Mouse (Mus musculus): ENCODE data around the gene Irf7. TPM values are rescaled to one million over a fixed set of nuclear protein-coding genes. Genes with fewer than 3 reads are reported as not detected.
A peak's percentile ranks its signal among the peaks of the same experiment; 100 is the strongest.

Irf7 gene
- total RNA-seq (2012; rRNA removed), result 0.58 and 0.67 TPM in 2 replicates

GRCm38 (mm10) chr7:141265739-141266561, at the start of gene Irf7:
Gene Irf7 (minus strand): TSS chr7:141266481.
- DNase-seq (ENCODE audit: low read depth, low spot score), result no peak
- in situ Hi-C loops (cut with MboI; ENCODE audit: low sequenced_read_pairs in 2 of 2, unreplicated experiment in 2 of 2), result no loop called here
- H3K9me3 ChIP-seq (ENCODE audit: control insufficient read depth, insufficient read depth, low read depth, low read length), result no peaks in the 10 kb centered on the region

GRCm38 (mm10) chr7:141315974-141316373, 49.7 kb upstream of the Irf7 start:
- TF ChIP-seq CHD2 (IDR thresholded peaks at IDR 0.05; ENCODE audit: low read depth, low read length) (no peak), HCFC1 (IDR thresholded peaks at IDR 0.05; ENCODE audit: borderline replicate concordance, insufficient read depth, low read length) (no peak), ZNF384 (IDR thresholded peaks at IDR 0.05; ENCODE audit: low read depth, low read length) (no peak), MAFK (IDR thresholded peaks at IDR 0.05; ENCODE audit: insufficient read depth, low read depth, low read length) (no peak), ZC3H11A (IDR thresholded peaks at IDR 0.05; ENCODE audit: borderline replicate concordance, low read depth, low read length) (no peak)
- Histone ChIP-seq H3K9ac (ENCODE audit: insufficient read depth, low read depth, low read length, poor library complexity, severe bottlenecking) (no peak overlapping the region), H3K9me3 (ENCODE audit: control insufficient read depth, insufficient read depth, low read depth, low read length) (no peaks in the 10 kb centered on the region), H3K36me3 (ENCODE audit: control insufficient read depth, insufficient read depth, low read length, poor library complexity, severe bottlenecking) (peaks cover 50% of the 10 kb centered on the region), H3K4me1 (ENCODE audit: control insufficient read depth in 2 of 2, insufficient read depth in 2 of 2, low read length in 2 of 2, poor library complexity in 1 of 2) (peaks cover 3% of the 10 kb centered on the region in 2 experiments; a peak in 2 of 4 replicates), H3K27ac (ENCODE audit: insufficient read depth, low read depth, low read length, poor library complexity, severe bottlenecking) (no peak overlapping the region), H3K4me3 (ENCODE audit: insufficient read depth in 1 of 2, low read depth in 1 of 2, low read length in 2 of 2, poor library complexity in 1 of 2, severe bottlenecking in 1 of 2) (no peak overlapping the region)
- in situ Hi-C loops (cut with MboI; ENCODE audit: low sequenced_read_pairs in 2 of 2, unreplicated experiment in 2 of 2), result no loop called here
- no peak for DNase-seq (ENCODE audit: low read depth, low spot score)

More at GRCm38 (mm10) chr7:141265739-141266561, at the start of gene Irf7:
- H3K9ac ChIP-seq (ENCODE audit: insufficient read depth, low read depth, low read length, poor library complexity, severe bottlenecking), result no peak within 1 kb of the TSS
- TF ChIP-seq HCFC1 (IDR thresholded peaks at IDR 0.05; ENCODE audit: borderline replicate concordance, insufficient read depth, low read length) (no peak), MAFK (IDR thresholded peaks at IDR 0.05; ENCODE audit: insufficient read depth, low read depth, low read length) (no peak), CHD2 (IDR thresholded peaks at IDR 0.05; ENCODE audit: low read depth, low read length) (no peak), ZNF384 (IDR thresholded peaks at IDR 0.05; ENCODE audit: low read depth, low read length) (no peak), ZC3H11A (IDR thresholded peaks at IDR 0.05; ENCODE audit: borderline replicate concordance, low read depth, low read length) (no peak)
- peaks cover 2 to 19% of the 10 kb centered on the region in 2 experiments; a peak in 2 of 4 replicates for H3K4me1 ChIP-seq (ENCODE audit: control insufficient read depth in 2 of 2, insufficient read depth in 2 of 2, low read length in 2 of 2, poor library complexity in 1 of 2)
- H3K36me3 ChIP-seq (ENCODE audit: control insufficient read depth, insufficient read depth, low read length, poor library complexity, severe bottlenecking), result peaks cover 27% of the 10 kb centered on the region
- H3K4me3 ChIP-seq (ENCODE audit: insufficient read depth in 1 of 2, low read depth in 1 of 2, low read length in 2 of 2, poor library complexity in 1 of 2, severe bottlenecking in 1 of 2), result peak within 1 kb of the TSS in 1 of 2 experiments; percentile 45; a peak in 1 of 4 replicates
- H3K27ac ChIP-seq (ENCODE audit: insufficient read depth, low read depth, low read length, poor library complexity, severe bottlenecking), result no peak within 1 kb of the TSS

GRCm38 (mm10) chr7:141315076-141315475, 48.8 kb upstream of the Irf7 start:
- Histone ChIP-seq H3K4me3 (ENCODE audit: insufficient read depth in 1 of 2, low read depth in 1 of 2, low read length in 2 of 2, poor library complexity in 1 of 2, severe bottlenecking in 1 of 2) (no peak overlapping the region), H3K9ac (ENCODE audit: insufficient read depth, low read depth, low read length, poor library complexity, severe bottlenecking) (no peak overlapping the region), H3K9me3 (ENCODE audit: control insufficient read depth, insufficient read depth, low read depth, low read length) (no peaks in the 10 kb centered on the region), H3K4me1 (ENCODE audit: control insufficient read depth in 2 of 2, insufficient read depth in 2 of 2, low read length in 2 of 2, poor library complexity in 1 of 2) (peaks cover 3% of the 10 kb centered on the region in 2 experiments; a peak in 2 of 4 replicates), H3K36me3 (ENCODE audit: control insufficient read depth, insufficient read depth, low read length, poor library complexity, severe bottlenecking) (peaks cover 54% of the 10 kb centered on the region), H3K27ac (ENCODE audit: insufficient read depth, low read depth, low read length, poor library complexity, severe bottlenecking) (no peak overlapping the region)
- DNase-seq (ENCODE audit: low read depth, low spot score), result no peak
- no peak for TF ChIP-seq HCFC1 (IDR thresholded peaks at IDR 0.05; ENCODE audit: borderline replicate concordance, insufficient read depth, low read length)
- no peak for TF ChIP-seq MAFK (IDR thresholded peaks at IDR 0.05; ENCODE audit: insufficient read depth, low read depth, low read length)
- no peak for TF ChIP-seq ZC3H11A (IDR thresholded peaks at IDR 0.05; ENCODE audit: borderline replicate concordance, low read depth, low read length)
- no peak for TF ChIP-seq ZNF384 (IDR thresholded peaks at IDR 0.05; ENCODE audit: low read depth, low read length)
- no peak for TF ChIP-seq CHD2 (IDR thresholded peaks at IDR 0.05; ENCODE audit: low read depth, low read length)
- in situ Hi-C loops (cut with MboI; ENCODE audit: low sequenced_read_pairs in 2 of 2, unreplicated experiment in 2 of 2), result no loop called here

- TF ChIP-seq MAFK (IDR thresholded peaks at IDR 0.05; ENCODE audit: insufficient read depth, low read depth, low read length), result no peak
- TF ChIP-seq HCFC1 (IDR thresholded peaks at IDR 0.05; ENCODE audit: borderline replicate concordance, insufficient read depth, low read length), result no peak
- TF ChIP-seq ZC3H11A (IDR thresholded peaks at IDR 0.05; ENCODE audit: borderline replicate concordance, low read depth, low read length), result no peak
- no peak for TF ChIP-seq CHD2 (IDR thresholded peaks at IDR 0.05; ENCODE audit: low read depth, low read length)
- no peak for TF ChIP-seq ZNF384 (IDR thresholded peaks at IDR 0.05; ENCODE audit: low read depth, low read length)
- H3K4me3 ChIP-seq (ENCODE audit: insufficient read depth in 1 of 2, low read depth in 1 of 2, low read length in 2 of 2, poor library complexity in 1 of 2, severe bottlenecking in 1 of 2), result no peak overlapping the region
- H3K9me3 ChIP-seq (ENCODE audit: control insufficient read depth, insufficient read depth, low read depth, low read length), result no peaks in the 10 kb centered on the region
- peaks cover 58% of the 10 kb centered on the region for H3K36me3 ChIP-seq (ENCODE audit: control insufficient read depth, insufficient read depth, low read length, poor library complexity, severe bottlenecking)
- no peak overlapping the region for H3K27ac ChIP-seq (ENCODE audit: insufficient read depth, low read depth, low read length, poor library complexity, severe bottlenecking)
- 0 out of 4 replicates have a peak, but pooled peaks cover 0 to under 1% of the 10 kb centered on the region in 2 experiments for H3K4me1 ChIP-seq (ENCODE audit: control insufficient read depth in 2 of 2, insufficient read depth in 2 of 2, low read length in 2 of 2, poor library complexity in 1 of 2)
- no peak for DNase-seq (ENCODE audit: low read depth, low spot score)
- in situ Hi-C loops (cut with MboI; ENCODE audit: low sequenced_read_pairs in 2 of 2, unreplicated experiment in 2 of 2), result loop anchor here in 1 of 2 experiments (5.0 kb wide), 1 partner anchor 72 kb away; no protein-coding TSS in a partner anchor
- H3K9ac ChIP-seq (ENCODE audit: insufficient read depth, low read depth, low read length, poor library complexity, severe bottlenecking), result no peak overlapping the region
Measured at GRCm38 (mm10) chr7:141314416-141314815, 48.1 kb upstream of the Irf7 start.
